Mouse (Mus musculus) lung, postnatal 14 days (tissue): ENCODE measurements around the gene Synpo2l.
"Not testable (repeated sequence)": the region's sequence is repeated elsewhere in the genome, so short reads cannot be mapped to it uniquely, and the experiment has no call there.

Source experiments
- DNase-seq: peaks from one replicate; pipeline ENCODE4 v3.0.0; 2021

Gene Synpo2l

DNA sequence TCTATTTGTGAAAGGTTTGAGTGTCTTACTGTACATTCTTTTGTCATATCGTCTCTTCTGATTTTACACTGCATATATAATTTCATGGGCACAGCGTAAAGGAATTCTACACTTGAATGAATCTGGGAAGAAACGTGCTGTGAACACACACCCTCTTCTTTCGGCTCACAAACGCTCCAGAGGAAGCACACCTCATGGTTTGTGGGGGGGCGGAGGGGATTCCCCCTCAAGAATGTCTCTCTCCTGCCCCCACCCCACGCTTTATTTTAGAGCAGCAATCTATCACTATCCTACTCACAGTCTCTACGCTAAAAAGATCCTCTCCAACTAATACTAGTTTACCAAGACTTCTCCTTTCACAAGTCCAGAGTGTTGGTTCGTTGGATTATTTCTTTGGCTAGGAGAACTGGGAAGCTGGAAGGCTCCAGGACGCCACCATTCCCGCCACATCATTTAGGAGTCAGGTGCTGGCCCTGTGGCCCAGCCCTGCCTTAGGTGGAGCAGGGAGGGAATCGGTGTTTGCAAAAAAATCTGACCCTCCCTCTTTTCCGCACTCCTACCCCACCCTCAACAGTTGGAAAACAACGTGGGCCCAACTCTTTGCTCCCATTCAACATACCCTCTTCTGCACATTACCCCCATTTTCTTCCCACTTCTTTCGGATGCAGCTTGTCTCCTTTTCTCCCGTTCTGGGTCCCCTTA is 28.1 kb downstream of the Synpo2l start:
- no peak for DNase-seq

DNA sequence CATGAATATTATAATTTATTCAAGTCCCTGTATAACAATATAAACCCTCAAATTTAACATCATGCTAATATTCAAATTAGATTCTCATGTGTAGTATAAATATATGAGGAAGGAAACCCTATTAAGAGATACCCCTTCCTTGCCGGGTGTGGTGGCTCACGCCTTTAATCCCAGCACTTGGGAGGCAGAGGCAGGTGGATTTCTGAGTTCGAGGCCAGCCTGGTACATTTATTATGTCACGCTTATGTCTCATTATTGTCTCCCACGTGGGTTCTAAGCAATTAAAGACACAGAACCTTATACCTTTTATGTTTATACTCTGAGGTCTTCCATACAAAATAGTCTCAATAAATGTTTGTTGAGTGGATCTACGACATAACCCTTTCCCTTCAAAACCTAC is 29.5 kb downstream of the Synpo2l start:
- DNase-seq, result no peak

DNA sequence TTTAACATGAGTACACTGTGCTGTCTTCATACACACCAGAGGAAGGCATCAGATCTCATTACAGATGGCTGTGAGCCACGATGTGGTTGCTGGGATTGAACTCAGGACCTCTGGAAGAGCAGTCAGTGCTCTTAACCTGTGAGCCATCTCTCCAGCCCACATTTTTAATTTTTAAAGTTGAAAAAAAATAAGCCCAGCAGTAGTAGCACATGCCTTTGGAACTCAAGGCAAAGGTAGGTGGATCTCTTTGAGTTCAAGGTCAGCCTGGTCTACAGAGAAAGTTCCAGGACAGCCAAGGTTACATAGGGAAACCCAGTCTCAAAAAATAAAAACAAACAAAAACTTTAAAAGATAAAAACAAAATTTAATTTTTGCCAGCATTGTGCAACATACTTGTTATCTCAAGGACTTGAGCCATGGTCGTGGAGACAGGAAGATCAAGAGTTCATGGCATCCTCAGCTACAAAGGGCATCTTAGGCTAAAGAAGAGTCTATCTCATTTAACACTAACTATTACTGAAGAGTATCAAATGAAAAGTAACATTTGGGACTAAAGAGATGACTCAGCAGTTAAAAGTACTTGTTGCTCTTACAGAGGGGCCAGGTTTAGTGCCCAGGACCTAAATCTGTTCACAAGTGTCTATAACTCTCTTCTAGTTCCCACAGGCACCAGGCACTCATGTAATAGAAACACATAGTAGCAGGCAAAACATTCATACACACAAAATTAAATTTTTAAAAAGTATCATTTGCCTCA is 30.2 kb downstream of the Synpo2l start:
- no peak for DNase-seq

DNA sequence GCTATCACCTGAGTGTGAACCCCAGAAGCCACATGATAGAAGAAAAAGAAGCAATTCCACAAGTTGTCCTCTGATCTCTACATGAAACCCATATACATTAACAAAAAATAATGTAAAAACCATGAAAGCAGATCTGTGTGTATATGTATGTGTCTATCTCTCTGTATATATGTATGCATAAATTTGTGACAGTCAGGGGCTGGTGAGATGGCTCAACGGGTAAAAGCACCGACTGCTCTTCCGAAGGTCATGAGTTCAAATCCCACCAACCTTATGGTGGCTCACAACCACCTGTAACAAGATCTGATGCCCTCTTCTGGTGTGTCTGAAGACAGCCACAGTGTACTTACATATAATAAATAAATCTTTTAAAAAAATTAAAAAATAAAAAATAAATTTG is 31.2 kb downstream of the Synpo2l start:
- not testable (repeated sequence) for DNase-seq

DNA sequence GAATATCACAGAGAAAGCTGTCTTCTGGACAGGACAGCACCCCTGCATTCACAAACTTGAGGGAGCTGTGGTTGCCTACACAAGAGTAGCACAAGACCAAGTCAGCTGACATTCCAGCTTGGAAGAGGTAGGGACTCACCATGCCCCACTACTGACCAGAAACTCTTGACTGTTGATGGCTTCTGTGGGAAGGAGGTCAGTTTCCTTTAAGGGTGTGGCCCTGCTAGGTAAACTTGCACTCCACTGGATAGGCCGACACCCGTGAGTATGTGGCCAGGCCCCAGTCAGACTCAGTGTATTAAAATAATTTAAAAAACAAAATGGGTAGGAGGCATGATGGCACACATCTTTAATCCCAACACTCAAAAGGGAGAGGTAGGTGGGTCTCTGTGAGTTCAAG is 32.6 kb downstream of the Synpo2l start:
- DNase-seq, result no peak

DNA sequence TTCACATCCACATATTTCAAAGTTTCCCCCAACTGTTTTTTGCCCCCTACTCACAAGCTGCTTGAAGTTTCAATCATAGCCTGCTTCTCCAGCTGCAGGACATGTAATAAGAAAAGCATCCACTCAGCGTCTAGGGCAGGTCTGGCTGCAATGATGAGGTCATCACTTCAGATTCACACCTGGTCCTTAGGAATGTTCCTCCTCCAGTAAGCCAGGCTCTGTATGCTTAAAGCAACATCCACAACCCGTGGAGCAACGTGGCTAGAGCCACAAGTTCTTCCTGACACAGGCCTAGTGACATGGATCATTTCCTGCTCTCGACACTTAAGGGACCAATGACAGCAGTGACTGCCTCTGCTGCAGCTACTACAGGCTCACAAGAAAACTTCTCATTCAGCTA is 36.9 kb downstream of the Synpo2l start:
- DNase-seq, result no peak

DNA sequence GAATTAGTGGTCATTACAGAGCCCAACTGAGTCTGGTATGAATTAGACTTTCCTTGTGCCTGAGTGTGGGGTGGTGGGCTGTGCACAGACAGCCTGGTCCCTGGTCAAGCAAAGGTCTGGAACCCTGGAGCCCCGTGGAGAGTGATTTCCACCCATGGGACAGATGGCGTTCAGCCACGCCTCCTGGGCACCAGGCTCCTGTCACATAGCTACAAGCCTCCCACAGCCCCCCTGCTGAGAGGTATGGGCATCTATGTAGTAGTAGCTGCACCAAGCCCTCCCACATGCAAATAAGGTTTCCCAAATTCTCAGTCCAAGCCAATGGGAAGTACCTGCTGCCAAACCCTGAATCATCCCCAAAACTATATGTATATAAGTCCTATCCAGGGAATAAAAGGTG is 41.2 kb downstream of the Synpo2l start:
- DNase-seq, result no peak

DNA sequence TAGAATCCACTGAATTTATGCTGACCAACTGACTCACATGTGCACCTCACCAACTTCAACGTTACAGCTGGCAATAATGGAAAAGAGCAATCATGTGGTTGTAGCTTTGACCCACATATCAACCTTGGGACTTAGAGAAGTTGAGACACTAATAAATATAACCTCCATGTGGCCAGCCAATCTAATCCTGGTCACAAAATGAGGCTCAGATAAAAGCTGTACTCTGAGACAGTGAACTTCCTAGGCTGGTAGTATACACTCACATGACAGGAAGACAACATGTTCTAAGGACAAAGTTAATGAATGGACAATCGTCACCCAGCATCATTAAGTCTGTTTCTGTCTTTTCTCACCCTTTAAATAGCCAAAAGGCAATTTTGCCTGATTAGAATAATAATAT is 41.7 kb downstream of the Synpo2l start:
- no peak for DNase-seq

DNA sequence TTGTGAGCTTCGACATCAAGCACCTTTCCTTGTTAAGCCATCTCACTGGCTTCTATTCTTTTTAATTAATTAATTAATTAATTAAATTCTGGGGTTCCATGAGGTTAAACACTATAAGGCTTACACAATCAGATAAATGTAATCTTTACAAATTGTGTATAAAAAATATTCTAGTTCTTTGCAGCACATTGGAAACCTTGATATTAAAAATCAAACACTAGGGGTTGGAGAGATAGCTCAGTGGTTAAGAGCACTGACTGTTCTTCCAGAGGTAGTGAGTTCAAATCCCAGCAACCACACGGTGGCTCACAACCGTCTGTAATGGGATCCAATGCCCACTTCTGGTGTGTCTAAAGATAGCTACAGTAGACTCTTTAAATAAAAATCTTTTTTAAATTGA is 45.2 kb downstream of the Synpo2l start:
- DNase-seq, result no peak

DNA sequence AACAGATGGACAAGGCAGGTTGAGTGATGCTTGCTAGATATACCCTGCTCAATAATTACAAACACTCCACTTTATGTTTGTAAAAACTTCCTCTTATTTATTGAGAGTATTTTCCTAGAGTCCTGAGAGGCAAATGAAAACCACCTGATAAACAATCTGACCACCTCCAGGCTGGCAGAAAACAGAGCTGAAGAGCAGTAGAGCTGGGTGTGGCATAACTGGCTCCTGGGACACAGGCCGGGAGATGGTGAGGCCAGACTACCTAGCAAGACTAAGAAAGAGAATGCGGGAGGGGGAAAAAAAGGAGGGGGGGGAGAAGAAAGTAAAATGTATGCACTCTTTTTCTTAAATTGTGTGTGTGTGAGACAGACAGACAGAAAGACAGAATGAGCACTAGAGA is 45.7 kb downstream of the Synpo2l start:
- DNase-seq, result no peak

DNA sequence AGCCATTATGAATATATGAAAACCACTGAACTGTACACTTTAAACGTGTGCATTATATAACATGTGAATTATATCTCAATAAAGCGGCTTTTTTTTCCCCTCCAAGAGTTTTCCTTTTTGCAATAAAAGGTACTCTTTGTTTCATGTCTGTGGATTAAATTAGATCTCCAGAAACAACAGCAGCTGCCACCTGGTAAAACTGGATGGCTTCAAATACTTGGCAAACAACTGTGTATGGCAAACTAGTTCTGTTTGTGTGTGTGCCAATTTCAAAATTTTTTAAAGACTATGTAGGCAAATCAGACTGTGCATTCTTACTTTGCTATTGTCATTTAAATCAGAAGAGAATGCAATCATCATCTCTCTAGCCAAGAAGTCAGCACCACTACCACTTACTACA is 46.3 kb downstream of the Synpo2l start:
- DNase-seq, result no peak

DNA sequence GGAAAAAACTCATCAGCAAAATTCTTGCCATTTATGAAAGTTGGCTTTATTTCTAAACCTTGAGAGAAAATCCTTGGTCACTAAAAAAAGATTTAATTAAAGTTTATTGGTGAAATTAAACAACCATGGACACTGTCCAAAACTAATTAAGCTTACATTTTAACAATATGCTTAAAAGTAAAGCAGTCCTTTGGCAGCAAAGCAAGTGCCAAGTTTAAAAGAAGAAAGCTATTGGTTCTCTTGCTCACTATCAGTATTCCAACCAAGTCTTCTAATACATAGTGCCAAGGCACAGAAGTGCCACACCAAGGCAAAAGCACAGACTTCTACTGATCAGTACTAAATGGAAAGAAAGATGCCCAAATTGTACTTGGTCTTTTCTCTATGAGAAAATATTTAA is 49.0 kb downstream of the Synpo2l start:
- DNase-seq, result no peak

DNA sequence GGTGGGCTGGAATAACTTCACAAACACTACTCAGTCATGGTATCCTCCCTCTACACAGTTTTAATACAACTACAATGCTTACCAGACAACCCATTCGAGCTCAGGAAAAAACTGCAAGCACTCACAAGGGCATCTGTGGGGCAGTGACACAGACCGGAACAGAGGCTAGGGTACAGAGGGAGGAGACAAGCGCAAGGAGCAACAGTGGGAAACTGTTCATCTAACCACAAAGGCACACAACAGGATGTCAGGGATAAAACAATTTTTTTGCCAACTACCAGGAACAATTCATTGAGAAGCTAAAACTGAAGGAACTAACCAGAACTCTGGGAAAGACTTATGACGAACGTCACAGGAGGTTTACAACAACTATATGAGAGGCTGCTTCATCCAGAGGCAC is 49.9 kb downstream of the Synpo2l start:
- peak; percentile 26 for DNase-seq

DNA sequence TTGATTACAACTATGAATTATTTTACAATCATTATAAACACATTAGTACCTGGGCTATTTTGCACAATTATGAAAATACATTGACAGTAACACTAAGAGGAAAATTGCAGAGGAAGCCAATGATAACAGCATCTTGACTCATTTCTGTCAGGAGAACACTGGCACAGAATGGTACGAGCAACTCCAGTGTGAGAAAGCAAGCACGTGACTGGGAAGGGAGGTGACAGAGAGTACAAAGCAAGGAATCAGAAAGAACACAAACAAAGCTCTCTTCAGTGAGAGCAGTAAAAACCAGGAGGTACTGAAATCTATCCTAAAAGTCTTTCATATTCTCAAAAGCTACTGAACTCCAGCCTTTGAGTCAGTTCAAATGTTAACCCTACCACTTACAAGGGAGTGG is 51.7 kb downstream of the Synpo2l start:
- peak; percentile 41 for DNase-seq

DNA sequence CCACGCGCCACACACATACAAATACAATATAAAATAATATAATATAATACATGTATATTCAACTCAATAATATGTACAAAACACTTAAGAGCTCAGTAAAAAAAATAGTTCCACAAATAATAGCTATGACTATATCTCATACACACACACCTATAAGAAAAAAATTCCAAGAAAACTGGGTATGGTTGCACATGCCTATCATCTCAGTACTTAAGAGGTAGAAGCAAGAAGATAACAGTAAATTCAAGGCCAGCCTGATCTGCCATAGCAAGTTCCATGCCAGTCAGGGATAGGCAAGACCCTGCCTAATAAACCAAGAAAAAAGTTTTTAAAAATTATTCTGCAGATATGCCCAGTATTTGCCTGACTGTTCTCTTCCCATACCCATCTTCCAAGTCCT is 53.1 kb downstream of the Synpo2l start:
- no peak for DNase-seq

DNA sequence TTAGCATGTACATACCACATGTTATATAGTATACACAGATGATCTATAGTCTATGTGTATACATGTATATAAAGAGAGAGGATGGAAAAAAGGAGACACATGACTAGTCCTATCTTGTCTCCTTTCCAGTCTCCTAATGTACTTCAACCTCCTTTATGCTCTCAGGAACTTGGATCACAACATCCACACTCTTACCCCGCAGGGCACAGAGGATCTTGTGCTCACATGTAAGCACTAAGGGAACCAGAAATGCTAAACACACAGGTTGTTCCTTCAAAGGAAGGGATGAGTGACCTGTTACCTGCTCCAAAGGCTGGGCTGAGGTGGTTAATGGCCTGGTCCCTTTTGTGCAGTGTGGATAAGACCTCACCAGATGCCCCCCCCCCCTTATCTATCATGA is 55.3 kb downstream of the Synpo2l start:
- DNase-seq, result no peak

DNA sequence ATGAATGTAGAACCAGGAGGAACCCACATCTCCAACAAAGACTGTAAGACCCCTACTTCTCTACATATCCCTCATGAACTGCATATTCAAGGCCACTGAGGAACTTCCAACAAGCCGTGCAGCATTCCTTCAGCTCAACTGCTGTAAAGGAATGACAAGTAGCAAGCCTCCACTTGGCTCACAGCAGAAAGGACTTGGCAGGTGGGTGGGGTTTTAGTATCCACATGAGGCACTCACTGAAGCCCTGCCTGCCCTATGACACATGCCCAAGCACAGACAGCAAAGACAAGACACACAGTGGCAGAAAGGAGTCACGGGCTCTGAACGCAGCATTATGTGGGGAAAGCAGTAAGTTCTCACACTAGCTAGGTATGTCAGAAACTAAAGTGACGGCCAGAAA is 58.0 kb downstream of the Synpo2l start:
- DNase-seq, result peak; percentile 60

DNA sequence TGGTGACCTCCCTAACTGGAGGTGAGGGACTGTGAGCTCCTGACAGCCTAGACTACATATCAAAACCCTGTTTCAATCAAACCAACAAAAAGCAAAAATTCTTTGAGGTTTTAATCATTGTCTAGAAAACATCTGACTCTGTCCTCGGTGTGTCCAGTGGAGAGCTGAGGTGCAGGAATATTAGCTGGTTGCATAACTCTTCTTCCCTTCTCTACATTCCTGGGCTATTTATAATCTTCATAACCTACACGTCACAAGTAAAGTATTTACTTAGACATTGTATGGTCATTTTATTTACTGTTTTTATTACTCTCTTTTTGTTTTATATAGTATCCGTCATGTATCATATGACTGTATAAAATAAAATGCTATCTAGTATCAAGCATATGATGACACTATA is 58.6 kb downstream of the Synpo2l start:
- DNase-seq, result no peak
